Mouse (Mus musculus): ENCODE data around the gene Ccdc177.

DNA sequence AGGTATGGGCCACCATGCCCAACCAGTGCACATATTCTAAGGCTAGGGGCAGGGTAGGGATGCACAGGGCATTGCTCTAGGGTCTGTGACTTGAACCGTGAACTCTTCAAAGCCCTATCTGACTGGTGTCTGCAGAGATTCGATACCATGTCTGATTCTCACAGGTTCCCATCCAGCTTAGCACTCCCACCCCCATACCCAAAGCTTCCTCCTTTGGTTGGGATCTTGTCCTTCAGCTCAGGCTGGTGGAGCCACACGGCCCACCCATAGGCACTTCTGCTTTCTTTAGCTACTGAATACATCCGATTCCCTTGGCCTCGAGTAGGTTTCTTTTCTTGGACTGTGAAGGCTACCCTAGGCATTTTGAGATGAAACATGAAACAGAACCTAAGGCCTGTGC lies 24.5 kb upstream of the Ccdc177 start:
- no peak for TF ChIP-seq CTCF (conservative IDR thresholded peaks at IDR 0.05 in 1 of 2, IDR thresholded peaks at IDR 0.05 in 1 of 2; ENCODE audit: low read depth in 2 of 2, low read length in 2 of 2)
- no peak for TF ChIP-seq RAD21 (IDR thresholded peaks at IDR 0.05; ENCODE audit: low read depth, low read length)
- no peak for TF ChIP-seq USF1 (IDR thresholded peaks at IDR 0.05; ENCODE audit: low read depth, low read length)
- TF ChIP-seq POLR2AphosphoS2 (IDR thresholded peaks at IDR 0.05; ENCODE audit: low read depth, low read length), result no peak
- TF ChIP-seq NELFE (IDR thresholded peaks at IDR 0.05; ENCODE audit: low read depth, low read length), result no peak
- no peak for TF ChIP-seq UBTF (IDR thresholded peaks at IDR 0.05; ENCODE audit: low read depth, low read length)
- no peak for TF ChIP-seq HCFC1 (IDR thresholded peaks at IDR 0.05; ENCODE audit: low read depth, low read length)
- no peak for TF ChIP-seq POLR2A (IDR thresholded peaks at IDR 0.05; ENCODE audit: low read depth, low read length)
- TF ChIP-seq BHLHE40 (IDR thresholded peaks at IDR 0.05; ENCODE audit: low read depth, low read length), result no peak
- TF ChIP-seq ZNF384 (IDR thresholded peaks at IDR 0.05; ENCODE audit: low read depth, low read length), result no peak
- TF ChIP-seq EP300 (IDR thresholded peaks at IDR 0.05; ENCODE audit: low read length), result no peak
- no peak for TF ChIP-seq E2F4 (IDR thresholded peaks at IDR 0.05; ENCODE audit: insufficient replicate concordance, low read depth, low read length)

All from CH12.LX (cell line).